Mouse (Mus musculus): ENCODE measurements around the gene St3gal5. TPM values are rescaled to one million over a fixed set of nuclear protein-coding genes. Genes with fewer than 3 reads are reported as not detected.

Gene St3gal5
- polyA plus RNA-seq, 1 experiment = 10.4 TPM

- Histone ChIP-seq H3K27ac (ENCODE audit: insufficient read depth, low read depth, low read length) (peak overlapping the region; percentile 69), H3K4me1 (ENCODE audit: control insufficient read depth, insufficient read depth, low read length) (peaks cover 3% of the 10 kb centered on the region; the same call in 1 of the 2 replicates), H3K36me3 (ENCODE audit: control insufficient read depth, insufficient read depth, low read length) (no peaks in the 10 kb centered on the region), H3K27me3 (replicated peaks; ENCODE audit: control insufficient read depth, insufficient read depth, low read length) (no peaks in the 10 kb centered on the region), H3K4me3 (ENCODE audit: insufficient read depth, low read depth, low read length) (no peak overlapping the region)
- 11% methylated on average over 19 of the region's 19 CpGs for WGBS
- TF ChIP-seq CTCF (conservative IDR thresholded peaks at IDR 0.05; ENCODE audit: insufficient read depth, insufficient read length, low read depth, low read length) = no peak
- TF ChIP-seq POLR2A (IDR thresholded peaks at IDR 0.05; ENCODE audit: low read depth, low read length) = no peak
- DNase-seq = peak; percentile 93
Measured at GRCm38 (mm10) chr6:72162155-72162890, 64.9 kb downstream of the St3gal5 start.

- H3K27me3 ChIP-seq (replicated peaks; ENCODE audit: control insufficient read depth, insufficient read depth, low read length) = no peaks in the 10 kb centered on the region
- no peaks in the 10 kb centered on the region for H3K36me3 ChIP-seq (ENCODE audit: control insufficient read depth, insufficient read depth, low read length)
- peak; percentile 89 for DNase-seq
- TF ChIP-seq CTCF (conservative IDR thresholded peaks at IDR 0.05; ENCODE audit: insufficient read depth, insufficient read length, low read depth, low read length) (peak; percentile 98), POLR2A (IDR thresholded peaks at IDR 0.05; ENCODE audit: low read depth, low read length) (no peak)
- peaks cover 3% of the 10 kb centered on the region; the same call in 1 of the 2 replicates for H3K4me1 ChIP-seq (ENCODE audit: control insufficient read depth, insufficient read depth, low read length)
- H3K27ac ChIP-seq (ENCODE audit: insufficient read depth, low read depth, low read length) = peak overlapping the region; percentile 12; the same call in 1 of the 2 replicates
- H3K4me3 ChIP-seq (ENCODE audit: insufficient read depth, low read depth, low read length) = no peak overlapping the region
- 18% methylated on average over 20 of the region's 20 CpGs for WGBS
Measured at GRCm38 (mm10) chr6:72164321-72165275, 67.2 kb downstream of the St3gal5 start.

GRCm38 (mm10) chr6:72165907-72166306 lies 68.5 kb downstream of the St3gal5 start:
- Histone ChIP-seq H3K4me3 (ENCODE audit: insufficient read depth, low read depth, low read length) (no peak overlapping the region), H3K4me1 (ENCODE audit: control insufficient read depth, insufficient read depth, low read length) (peaks cover 3% of the 10 kb centered on the region; the same call in 1 of the 2 replicates), H3K27me3 (replicated peaks; ENCODE audit: control insufficient read depth, insufficient read depth, low read length) (no peaks in the 10 kb centered on the region), H3K36me3 (ENCODE audit: control insufficient read depth, insufficient read depth, low read length) (no peaks in the 10 kb centered on the region), H3K27ac (ENCODE audit: insufficient read depth, low read depth, low read length) (no peak overlapping the region)
- TF ChIP-seq POLR2A (IDR thresholded peaks at IDR 0.05; ENCODE audit: low read depth, low read length) = no peak
- no peak for TF ChIP-seq CTCF (conservative IDR thresholded peaks at IDR 0.05; ENCODE audit: insufficient read depth, insufficient read length, low read depth, low read length)
- no peak for DNase-seq
- WGBS = 57% methylated on average over 2 of the region's 2 CpGs

- no peak for DNase-seq
- H3K4me1 ChIP-seq (ENCODE audit: control insufficient read depth, insufficient read depth, low read length) = no peaks in the 10 kb centered on the region
- TF ChIP-seq POLR2A (IDR thresholded peaks at IDR 0.05; ENCODE audit: low read depth, low read length) = no peak
- TF ChIP-seq CTCF (conservative IDR thresholded peaks at IDR 0.05; ENCODE audit: insufficient read depth, insufficient read length, low read depth, low read length) = no peak
- no peak overlapping the region for H3K27ac ChIP-seq (ENCODE audit: insufficient read depth, low read depth, low read length)
- WGBS = 87% methylated on average over 3 of the region's 3 CpGs
- no peak overlapping the region for H3K4me3 ChIP-seq (ENCODE audit: insufficient read depth, low read depth, low read length)
- no peaks in the 10 kb centered on the region for H3K36me3 ChIP-seq (ENCODE audit: control insufficient read depth, insufficient read depth, low read length)
- no peaks in the 10 kb centered on the region for H3K27me3 ChIP-seq (replicated peaks; ENCODE audit: control insufficient read depth, insufficient read depth, low read length)
Measured at GRCm38 (mm10) chr6:72171391-72171790, 74.0 kb downstream of the St3gal5 start.

- H3K4me3 ChIP-seq (ENCODE audit: insufficient read depth, low read depth, low read length) = no peak overlapping the region
- H3K27me3 ChIP-seq (replicated peaks; ENCODE audit: control insufficient read depth, insufficient read depth, low read length) = no peaks in the 10 kb centered on the region
- 82% methylated on average over 1 of the region's 1 CpGs for WGBS
- no peak overlapping the region for H3K27ac ChIP-seq (ENCODE audit: insufficient read depth, low read depth, low read length)
- no peaks in the 10 kb centered on the region for H3K36me3 ChIP-seq (ENCODE audit: control insufficient read depth, insufficient read depth, low read length)
- DNase-seq = no peak
- H3K4me1 ChIP-seq (ENCODE audit: control insufficient read depth, insufficient read depth, low read length) = no peaks in the 10 kb centered on the region
- TF ChIP-seq POLR2A (IDR thresholded peaks at IDR 0.05; ENCODE audit: low read depth, low read length) = no peak
- no peak for TF ChIP-seq CTCF (conservative IDR thresholded peaks at IDR 0.05; ENCODE audit: insufficient read depth, insufficient read length, low read depth, low read length)
Measured at GRCm38 (mm10) chr6:72173350-72173749, 76.0 kb downstream of the St3gal5 start.

GRCm38 (mm10) chr6:72175419-72175818 lies 78.0 kb downstream of the St3gal5 start:
- no peak overlapping the region for H3K27ac ChIP-seq (ENCODE audit: insufficient read depth, low read depth, low read length)
- H3K27me3 ChIP-seq (replicated peaks; ENCODE audit: control insufficient read depth, insufficient read depth, low read length) = no peaks in the 10 kb centered on the region
- DNase-seq = no peak
- H3K4me1 ChIP-seq (ENCODE audit: control insufficient read depth, insufficient read depth, low read length) = no peaks in the 10 kb centered on the region
- no peak overlapping the region for H3K4me3 ChIP-seq (ENCODE audit: insufficient read depth, low read depth, low read length)
- H3K36me3 ChIP-seq (ENCODE audit: control insufficient read depth, insufficient read depth, low read length) = no peaks in the 10 kb centered on the region
- 72% methylated on average over 3 of the region's 3 CpGs for WGBS
- TF ChIP-seq CTCF (conservative IDR thresholded peaks at IDR 0.05; ENCODE audit: insufficient read depth, insufficient read length, low read depth, low read length) (no peak), POLR2A (IDR thresholded peaks at IDR 0.05; ENCODE audit: low read depth, low read length) (no peak)

GRCm38 (mm10) chr6:72176004-72176403 lies 78.6 kb downstream of the St3gal5 start:
- WGBS = 44% methylated on average over 5 of the region's 5 CpGs
- no peak for DNase-seq
- TF ChIP-seq POLR2A (IDR thresholded peaks at IDR 0.05; ENCODE audit: low read depth, low read length) (no peak), CTCF (conservative IDR thresholded peaks at IDR 0.05; ENCODE audit: insufficient read depth, insufficient read length, low read depth, low read length) (no peak)
- no peaks in the 10 kb centered on the region for H3K27me3 ChIP-seq (replicated peaks; ENCODE audit: control insufficient read depth, insufficient read depth, low read length)
- no peaks in the 10 kb centered on the region for H3K36me3 ChIP-seq (ENCODE audit: control insufficient read depth, insufficient read depth, low read length)
- no peak overlapping the region for H3K4me3 ChIP-seq (ENCODE audit: insufficient read depth, low read depth, low read length)
- H3K27ac ChIP-seq (ENCODE audit: insufficient read depth, low read depth, low read length) = no peak overlapping the region
- no peaks in the 10 kb centered on the region for H3K4me1 ChIP-seq (ENCODE audit: control insufficient read depth, insufficient read depth, low read length)
